25 mouse cellular contexts compared by ENCODE assay signal in genomic region chr3:89406887-89407286, GRCm38 (mm10). TPM values are rescaled to one million over a fixed set of nuclear protein-coding genes. Genes with fewer than 3 reads are reported as not detected.
"Had no signal": no experiment of that assay in that cellular context is flagged by ENCODE, and none has a peak within 500 bp of the region (broad histone marks: within the 10 kb centered on the region; RNA-seq: fewer than 3 reads in every experiment).

No protein-coding gene starts in this region.

- ATAC-seq: midbrain, embryonic 13.5 days; midbrain, embryonic 16.5 days had no signal

- H3K4me3 ChIP-seq: left cerebral cortex, adult 2 months; liver, embryonic 15.5 days; lung, embryonic 15.5 days; midbrain, embryonic 10.5 days; midbrain, embryonic 13.5 days; myocyte; neural tube, embryonic 13.5 days; stomach, embryonic 15.5 days had no signal

- DNase-seq: kidney, adult 11 months; kidney, adult 9 months; kidney, postnatal 14 days; kidney, postnatal 4 days; layer of hippocampus, postnatal 36 days; lung, adult 18-20 months; lung, postnatal 10 days; lung, postnatal 36 days; retina, postnatal 1 day; right cerebral cortex, postnatal 25 days; spleen, adult 18-20 months; thymus, postnatal 25 days had no signal

- H3K9ac ChIP-seq: liver, embryonic 15.5 days; lung, embryonic 15.5 days; midbrain, embryonic 13.5 days; stomach, embryonic 15.5 days had no signal

- H3K27ac ChIP-seq: left cerebral cortex, adult 2 months; liver, embryonic 15.5 days; lung, embryonic 15.5 days; midbrain, embryonic 10.5 days; midbrain, embryonic 13.5 days; neural tube, embryonic 13.5 days; stomach, embryonic 15.5 days had no signal

- H3K4me2 ChIP-seq: liver, embryonic 11.5 days; liver, embryonic 15.5 days; lung, embryonic 15.5 days; midbrain, embryonic 13.5 days; neural tube, embryonic 13.5 days; stomach, embryonic 15.5 days had no signal

- H3K27me3 ChIP-seq: liver, embryonic 15.5 days; lung, embryonic 15.5 days; midbrain, embryonic 13.5 days; neural tube, embryonic 13.5 days; stomach, embryonic 15.5 days had no signal

- H3K9me3 ChIP-seq: liver, embryonic 15.5 days; lung, embryonic 15.5 days; midbrain, embryonic 10.5 days; midbrain, embryonic 13.5 days; neural tube, embryonic 13.5 days; stomach, embryonic 15.5 days had no signal

RNA-seq across cellular contexts. Expression of gene Lenep, which starts 4.3 kb away (rescaled TPM):
- total RNA-seq: left cerebral cortex, postnatal 10 days; monocyte, adult 5-6 weeks had no signal
- polyA plus RNA-seq: liver, embryonic 11.5 days; liver, embryonic 15.5 days; lung, embryonic 15.5 days; midbrain, embryonic 16.5 days; myocyte; stomach, embryonic 15.5 days; thymus, postnatal 0 days had no signal
